Mouse (Mus musculus): ENCODE results near the gene Gm28035.

Gene Gm28035

GRCm38 (mm10) chr2:30240267-30240666 lies at the start of gene Gm28035:
Gene Gm28035, plus strand, starts transcription at chr2:30240567.
- no peak for DNase-seq (ENCODE audit: low spot score)

- DNase-seq (ENCODE audit: low spot score) = no peak
Measured at GRCm38 (mm10) chr2:30191790-30192580, 48.4 kb upstream of the Gm28035 start.

- no peak for DNase-seq (ENCODE audit: low spot score)
Measured at GRCm38 (mm10) chr2:30194656-30195055, 45.7 kb upstream of the Gm28035 start.

- DNase-seq (ENCODE audit: low spot score) = no peak
Measured at GRCm38 (mm10) chr2:30198021-30198420, 42.3 kb upstream of the Gm28035 start.

GRCm38 (mm10) chr2:30199984-30200383 lies 40.4 kb upstream of the Gm28035 start:
- no peak for DNase-seq (ENCODE audit: low spot score)

GRCm38 (mm10) chr2:30200388-30200925 lies 39.9 kb upstream of the Gm28035 start:
- no peak for DNase-seq (ENCODE audit: low spot score)

GRCm38 (mm10) chr2:30203439-30203838 lies 36.9 kb upstream of the Gm28035 start:
- DNase-seq (ENCODE audit: low spot score) = peak; percentile 47

GRCm38 (mm10) chr2:30205255-30205628 lies 35.1 kb upstream of the Gm28035 start:
- DNase-seq (ENCODE audit: low spot score) = peak; percentile 36

GRCm38 (mm10) chr2:30205629-30206357 lies 34.6 kb upstream of the Gm28035 start, which contains the start of gene Kyat1:
Gene Kyat1, minus strand, starts transcription at chr2:30205847.
- peak; percentile 98 for DNase-seq (ENCODE audit: low spot score)

- no peak for DNase-seq (ENCODE audit: low spot score)
Measured at GRCm38 (mm10) chr2:30207401-30207800, 33.0 kb upstream of the Gm28035 start.

GRCm38 (mm10) chr2:30207886-30208285 lies 32.5 kb upstream of the Gm28035 start:
- no peak for DNase-seq (ENCODE audit: low spot score)

- DNase-seq (ENCODE audit: low spot score) = no peak
Measured at GRCm38 (mm10) chr2:30211408-30212168, 28.8 kb upstream of the Gm28035 start.

- DNase-seq (ENCODE audit: low spot score) = no peak
Measured at GRCm38 (mm10) chr2:30212169-30212545, 28.2 kb upstream of the Gm28035 start.

GRCm38 (mm10) chr2:30212951-30213350 lies 27.4 kb upstream of the Gm28035 start:
- DNase-seq (ENCODE audit: low spot score) = no peak

- no peak for DNase-seq (ENCODE audit: low spot score)
Measured at GRCm38 (mm10) chr2:30214745-30215144, 25.6 kb upstream of the Gm28035 start.

- no peak for DNase-seq (ENCODE audit: low spot score)
Measured at GRCm38 (mm10) chr2:30215493-30215892, 24.9 kb upstream of the Gm28035 start.

GRCm38 (mm10) chr2:30216293-30216692 lies 24.1 kb upstream of the Gm28035 start:
- DNase-seq (ENCODE audit: low spot score) = no peak

GRCm38 (mm10) chr2:30235593-30235992 lies 4.8 kb upstream of the Gm28035 start:
- no peak for DNase-seq (ENCODE audit: low spot score)

GRCm38 (mm10) chr2:30236426-30237198 lies 3.8 kb upstream of the Gm28035 start:
- peak; percentile 51 for DNase-seq (ENCODE audit: low spot score)

- peak; percentile 98 for DNase-seq (ENCODE audit: low spot score)
Measured at GRCm38 (mm10) chr2:30237199-30237880, 3.0 kb upstream of the Gm28035 start, which contains the start of gene Lrrc8a. Gene Lrrc8a, plus strand, starts transcription at chr2:30237715.

- no peak for DNase-seq (ENCODE audit: low spot score)
Measured at GRCm38 (mm10) chr2:30237881-30238280, 2.5 kb upstream of the Gm28035 start.

Data from embryo, embryonic 10 days (tissue).